Mouse (Mus musculus): ENCODE data around the gene Pigc. TPM values are rescaled to one million over a fixed set of nuclear protein-coding genes. Genes with fewer than 3 reads are reported as not detected.

The Pigc gene
- total and polyA plus RNA-seq, 2 experiments from 2014 or later, result 24.0 to 25.0 TPM

- DNase-seq (ENCODE audit: low spot score) (no peak), ATAC-seq (ENCODE audit: insufficient read depth, low read depth) (no peak; the same call in 1 of the 2 replicates)
- H3K4me3 ChIP-seq (ENCODE audit: low read depth, low read length), result no peak overlapping the region
- H3K36me3 ChIP-seq (replicated peaks; ENCODE audit: control insufficient read depth, insufficient read depth, low read length), result no peaks in the 10 kb centered on the region
- TF ChIP-seq CTCF (IDR thresholded peaks at IDR 0.05; ENCODE audit: low read depth), result no peak
- TF ChIP-seq EP300 (IDR thresholded peaks at IDR 0.05; ENCODE audit: low read depth), result no peak
- no peaks in the 10 kb centered on the region for H3K4me1 ChIP-seq (ENCODE audit: control insufficient read depth, insufficient read depth)
- no peaks in the 10 kb centered on the region for H3K27me3 ChIP-seq (ENCODE audit: control insufficient read depth, insufficient read depth, low read length)
- H3K4me2 ChIP-seq (ENCODE audit: low read depth, low read length), result no peak overlapping the region
- no peak overlapping the region for H3K9ac ChIP-seq (replicated peaks; ENCODE audit: low read depth, low read length)
- no peak overlapping the region for H3K27ac ChIP-seq (ENCODE audit: low read depth)
- no peaks in the 10 kb centered on the region for H3K9me3 ChIP-seq (replicated peaks; ENCODE audit: control insufficient read depth, low read length)
- 43% methylated on average over 4 of the region's 4 CpGs for WGBS
Observed at GRCm38 (mm10) chr1:161983979-161984566, 15.1 kb downstream of the Pigc start.

GRCm38 (mm10) chr1:161990684-161991578, 21.9 kb downstream of the Pigc start:
- H3K27ac ChIP-seq (ENCODE audit: low read depth), result no peak overlapping the region
- no peaks in the 10 kb centered on the region for H3K27me3 ChIP-seq (ENCODE audit: control insufficient read depth, insufficient read depth, low read length)
- no peaks in the 10 kb centered on the region for H3K9me3 ChIP-seq (replicated peaks; ENCODE audit: control insufficient read depth, low read length)
- TF ChIP-seq EP300 (IDR thresholded peaks at IDR 0.05; ENCODE audit: low read depth) (no peak), CTCF (IDR thresholded peaks at IDR 0.05; ENCODE audit: low read depth) (no peak)
- H3K4me1 ChIP-seq (ENCODE audit: control insufficient read depth, insufficient read depth), result no peaks in the 10 kb centered on the region
- ATAC-seq (ENCODE audit: insufficient read depth, low read depth), result no peak
- no peak overlapping the region for H3K9ac ChIP-seq (replicated peaks; ENCODE audit: low read depth, low read length)
- no peak for DNase-seq (ENCODE audit: low spot score)
- WGBS, result 78% methylated on average over 10 of the region's 10 CpGs
- no peak overlapping the region for H3K4me2 ChIP-seq (ENCODE audit: low read depth, low read length)
- no peak overlapping the region for H3K4me3 ChIP-seq (ENCODE audit: low read depth, low read length)
- no peaks in the 10 kb centered on the region for H3K36me3 ChIP-seq (replicated peaks; ENCODE audit: control insufficient read depth, insufficient read depth, low read length)

- no peak overlapping the region for H3K4me3 ChIP-seq (ENCODE audit: low read depth, low read length)
- DNase-seq (ENCODE audit: low spot score), result no peak
- H3K36me3 ChIP-seq (replicated peaks; ENCODE audit: control insufficient read depth, insufficient read depth, low read length), result no peaks in the 10 kb centered on the region
- no peak overlapping the region for H3K9ac ChIP-seq (replicated peaks; ENCODE audit: low read depth, low read length)
- no peak overlapping the region for H3K27ac ChIP-seq (ENCODE audit: low read depth)
- WGBS, result 89% methylated on average over 11 of the region's 11 CpGs
- no peak for TF ChIP-seq EP300 (IDR thresholded peaks at IDR 0.05; ENCODE audit: low read depth)
- TF ChIP-seq CTCF (IDR thresholded peaks at IDR 0.05; ENCODE audit: low read depth), result no peak
- no peaks in the 10 kb centered on the region for H3K4me1 ChIP-seq (ENCODE audit: control insufficient read depth, insufficient read depth)
- ATAC-seq (ENCODE audit: insufficient read depth, low read depth), result no peak
- H3K27me3 ChIP-seq (ENCODE audit: control insufficient read depth, insufficient read depth, low read length), result no peaks in the 10 kb centered on the region
- H3K9me3 ChIP-seq (replicated peaks; ENCODE audit: control insufficient read depth, low read length), result no peaks in the 10 kb centered on the region
- no peak overlapping the region for H3K4me2 ChIP-seq (ENCODE audit: low read depth, low read length)
Observed at GRCm38 (mm10) chr1:161991846-161992245, 22.9 kb downstream of the Pigc start.

- TF ChIP-seq EP300 (IDR thresholded peaks at IDR 0.05; ENCODE audit: low read depth) (no peak), CTCF (IDR thresholded peaks at IDR 0.05; ENCODE audit: low read depth) (no peak)
- no peak for ATAC-seq (ENCODE audit: insufficient read depth, low read depth)
- 73% methylated on average over 7 of the region's 7 CpGs for WGBS
Observed at GRCm38 (mm10) chr1:161992389-161992788, 23.4 kb downstream of the Pigc start.

GRCm38 (mm10) chr1:161998781-161999180, 29.8 kb downstream of the Pigc start:
- no peak overlapping the region for H3K9ac ChIP-seq (replicated peaks; ENCODE audit: low read depth, low read length)
- no peaks in the 10 kb centered on the region for H3K27me3 ChIP-seq (ENCODE audit: control insufficient read depth, insufficient read depth, low read length)
- H3K4me1 ChIP-seq (ENCODE audit: control insufficient read depth, insufficient read depth), result peaks cover 1% of the 10 kb centered on the region
- no peaks in the 10 kb centered on the region for H3K36me3 ChIP-seq (replicated peaks; ENCODE audit: control insufficient read depth, insufficient read depth, low read length)
- DNase-seq (ENCODE audit: low spot score), result no peak
- H3K27ac ChIP-seq (ENCODE audit: low read depth), result no peak overlapping the region
- H3K4me2 ChIP-seq (ENCODE audit: low read depth, low read length), result no peak overlapping the region
- TF ChIP-seq EP300 (IDR thresholded peaks at IDR 0.05; ENCODE audit: low read depth), result no peak
- TF ChIP-seq CTCF (IDR thresholded peaks at IDR 0.05; ENCODE audit: low read depth), result no peak
- ATAC-seq (ENCODE audit: insufficient read depth, low read depth), result no peak
- H3K9me3 ChIP-seq (replicated peaks; ENCODE audit: control insufficient read depth, low read length), result no peaks in the 10 kb centered on the region
- WGBS, result 49% methylated on average over 4 of the region's 4 CpGs
- H3K4me3 ChIP-seq (ENCODE audit: low read depth, low read length), result no peak overlapping the region

More at GRCm38 (mm10) chr1:161992389-161992788, 23.4 kb downstream of the Pigc start:
- Histone ChIP-seq H3K4me1 (ENCODE audit: control insufficient read depth, insufficient read depth) (no peaks in the 10 kb centered on the region), H3K4me2 (ENCODE audit: low read depth, low read length) (no peak overlapping the region), H3K9me3 (replicated peaks; ENCODE audit: control insufficient read depth, low read length) (no peaks in the 10 kb centered on the region), H3K27ac (ENCODE audit: low read depth) (no peak overlapping the region), H3K36me3 (replicated peaks; ENCODE audit: control insufficient read depth, insufficient read depth, low read length) (no peaks in the 10 kb centered on the region), H3K9ac (replicated peaks; ENCODE audit: low read depth, low read length) (no peak overlapping the region), H3K4me3 (ENCODE audit: low read depth, low read length) (no peak overlapping the region), H3K27me3 (ENCODE audit: control insufficient read depth, insufficient read depth, low read length) (no peaks in the 10 kb centered on the region)
- no peak for DNase-seq (ENCODE audit: low spot score)
